Mouse (Mus musculus) G1E (cell line): ENCODE data around the gene Mxra7. TPM values are rescaled to one million over a fixed set of nuclear protein-coding genes. Genes with fewer than 3 reads are reported as not detected.

Experiments
- ATAC-seq: 2 replicates; pipeline ENCODE4 v1.8.0; 2016; ENCODE audit warnings: mild to moderate bottlenecking; ENCODE audit not compliant: insufficient number of reproducible peaks, poor library complexity, low FRiP score, severe bottlenecking; ENCODE audit errors: extremely low read depth
- DNase-seq: peaks from one replicate; pipeline ENCODE4 v3.0.0; 2012; ENCODE audit warnings: low spot score
- H3K27me3 ChIP-seq: 2 replicates; pipeline ENCODE4 v1.6.1; 2012; ENCODE audit warnings: mild to moderate bottlenecking, low read length, inconsistent platforms; ENCODE audit not compliant: insufficient read depth
- H3K36me3 ChIP-seq: replicated peaks from 2 replicates; pipeline ENCODE3; 2012; ENCODE audit warnings: mild to moderate bottlenecking, inconsistent platforms
- H3K4me1 ChIP-seq: 2 replicates; pipeline ENCODE4 v1.6.1; 2012; ENCODE audit warnings: low read depth, low read length, inconsistent platforms, mixed read lengths; ENCODE audit not compliant: insufficient read depth
- H3K4me3 ChIP-seq: 2 replicates; pipeline ENCODE4 v1.5.1; 2012; ENCODE audit warnings: low read depth, mild to moderate bottlenecking, inconsistent platforms, low read length, moderate library complexity, mixed read lengths
- H3K9me3 ChIP-seq: replicated peaks from 2 replicates; pipeline ENCODE4 v1.6.1; 2012; ENCODE audit warnings: inconsistent platforms
- CTCF ChIP-seq: IDR thresholded peaks from 2 replicates; pipeline ENCODE4 v1.5.1; 2012; ENCODE audit warnings: low read depth, low read length, inconsistent platforms, mixed read lengths
- GATA1 ChIP-seq: IDR thresholded peaks from 2 replicates; pipeline ENCODE4 v1.6.1; 2012; ENCODE audit warnings: borderline replicate concordance, low read length, inconsistent platforms, mixed read lengths
- GATA2 ChIP-seq: IDR thresholded peaks from 2 replicates; pipeline ENCODE4 v1.6.1; 2012; ENCODE audit warnings: low read depth, low read length, inconsistent platforms, borderline replicate concordance
- POLR2AphosphoS5 ChIP-seq: IDR thresholded peaks from 2 replicates; pipeline ENCODE4 v1.6.1; 2012; ENCODE audit warnings: low read depth, low read length, inconsistent platforms; ENCODE audit not compliant: insufficient replicate concordance
- TAL1 ChIP-seq: conservative IDR thresholded peaks from 2 replicates; pipeline ENCODE4 v1.6.1; 2012; ENCODE audit warnings: low read depth, low read length, inconsistent platforms, mixed read lengths
- polyA plus RNA-seq: library from polyadenylated mRNA; stranded (reverse); fragments of >175 nt; gene quantifications from 2 replicates; pipeline ENCODE4 v1.2.3, GENCODE M21; 2012
- total RNA-seq, 2 experiments: library from RNA; stranded (forward) in 1 of 2; stranded (reverse) in 1 of 2; fragments of 200-1000 nt in 1 of 2; fragments of >200 nt in 1 of 2; fragmentation: Nextera tagmentation in 1 of 2; gene quantifications; 2 replicates each; pipeline ENCODE4 v1.2.3; 2014 to 2017

Mxra7 gene
- total and polyA plus RNA-seq, 3 experiments: not detected

- no peak for ATAC-seq
- peaks cover 31% of the 10 kb centered on the region for H3K4me1 ChIP-seq
- TF ChIP-seq GATA2: no peak
- TF ChIP-seq GATA1: no peak
- no peak for TF ChIP-seq CTCF
- no peak for TF ChIP-seq POLR2AphosphoS5
- no peak for TF ChIP-seq TAL1
- H3K27me3 ChIP-seq: no peaks in the 10 kb centered on the region
- no peaks in the 10 kb centered on the region for H3K9me3 ChIP-seq
- H3K4me3 ChIP-seq: no peak overlapping the region
- DNase-seq: no peak
- H3K36me3 ChIP-seq: peaks cover 58% of the 10 kb centered on the region
Observed at GRCm38 (mm10) chr11:116847187-116848085, 19.6 kb upstream of the Mxra7 start.

GRCm38 (mm10) chr11:116846593-116847181, 18.8 kb upstream of the Mxra7 start:
- Histone ChIP-seq H3K36me3 (peaks cover 53% of the 10 kb centered on the region), H3K4me3 (no peak overlapping the region), H3K4me1 (peaks cover 31% of the 10 kb centered on the region), H3K9me3 (no peaks in the 10 kb centered on the region), H3K27me3 (no peaks in the 10 kb centered on the region)
- no peak for ATAC-seq
- no peak for DNase-seq
- TF ChIP-seq POLR2AphosphoS5 (peak; percentile 73; the same call in 1 of the 2 replicates), GATA1 (no peak), TAL1 (no peak)

- Histone ChIP-seq H3K4me1 (peaks cover 54% of the 10 kb centered on the region), H3K27me3 (no peaks in the 10 kb centered on the region), H3K4me3 (peak within 1 kb of the TSS; percentile 89), H3K9me3 (no peaks in the 10 kb centered on the region), H3K36me3 (peaks cover 67% of the 10 kb centered on the region)
- DNase-seq: peak; percentile 94
- TF ChIP-seq CTCF: no peak
- no peak for TF ChIP-seq GATA1
- TF ChIP-seq POLR2AphosphoS5: no peak
- TF ChIP-seq TAL1: no peak
- TF ChIP-seq GATA2: no peak
- ATAC-seq: peak; percentile 81
Observed at GRCm38 (mm10) chr11:116843261-116844233, 15.7 kb upstream of the Mxra7 start, which contains the start of the genes Mettl23 and Jmjd6. TSS of gene Mettl23 (plus strand) at chr11:116843278. TSS of gene Jmjd6 (minus strand) at chr11:116843449.

GRCm38 (mm10) chr11:116842531-116843260, 14.8 kb upstream of the Mxra7 start:
- ATAC-seq: no peak
- peaks cover 67% of the 10 kb centered on the region for H3K36me3 ChIP-seq
- H3K27me3 ChIP-seq: no peaks in the 10 kb centered on the region
- peak overlapping the region; percentile 89 for H3K4me3 ChIP-seq
- peaks cover 54% of the 10 kb centered on the region for H3K4me1 ChIP-seq
- H3K9me3 ChIP-seq: no peaks in the 10 kb centered on the region
- peak; percentile 88 for DNase-seq
- TF ChIP-seq TAL1: no peak
- no peak for TF ChIP-seq GATA2
- no peak for TF ChIP-seq CTCF
- TF ChIP-seq POLR2AphosphoS5: no peak
- no peak for TF ChIP-seq GATA1

GRCm38 (mm10) chr11:116840748-116841147, 12.9 kb upstream of the Mxra7 start:
- Histone ChIP-seq H3K27me3 (no peaks in the 10 kb centered on the region), H3K36me3 (peaks cover 69% of the 10 kb centered on the region), H3K4me1 (peaks cover 60% of the 10 kb centered on the region), H3K4me3 (peak overlapping the region; percentile 89), H3K9me3 (no peaks in the 10 kb centered on the region)
- TF ChIP-seq TAL1: no peak
- no peak for TF ChIP-seq CTCF
- ATAC-seq: no peak
- no peak for DNase-seq
